Mouse (Mus musculus) hindbrain, postnatal 0 days (tissue): ENCODE measurements around the gene Ifnar2. TPM values are rescaled to one million over a fixed set of nuclear protein-coding genes. Genes with fewer than 3 reads are reported as not detected.
A peak's percentile ranks its signal among the peaks of the same experiment; 100 is the strongest.

Experiments used
- ATAC-seq: fragments of 200-750 bp; cut with Nextera tagmentation; 2 replicates; pipeline ENCODE4 v1.8.0; 2017; ENCODE audit warnings: mild to moderate bottlenecking, moderate TSS enrichment, moderate library complexity
- DNase-seq: peaks from one replicate; pipeline ENCODE4 v3.0.0-alpha.2; 2015; ENCODE audit warnings: low spot score
- H3K27ac ChIP-seq: fragments of 300-500 bp; sonication (generic); 2 replicates; pipeline ENCODE4 v1.5.1; 2014; ENCODE audit warnings: mild to moderate bottlenecking
- H3K27me3 ChIP-seq: fragments of 300-500 bp; sonication (generic); 2 replicates; pipeline ENCODE4 v1.6.1; 2014; ENCODE audit warnings: low read length, mixed read lengths; ENCODE audit not compliant: insufficient read depth
- H3K36me3 ChIP-seq: fragments of 300-500 bp; sonication (generic); 2 replicates; pipeline ENCODE4 v1.6.1; 2014; ENCODE audit warnings: low read length, mixed read lengths; ENCODE audit not compliant: insufficient read depth
- H3K4me1 ChIP-seq: fragments of 300-500 bp; sonication (generic); 2 replicates; pipeline ENCODE4 v1.6.1; 2014; ENCODE audit warnings: antibody characterized with exemption, low read length, mixed read lengths; ENCODE audit not compliant: insufficient read depth
- H3K4me2 ChIP-seq: fragments of 300-500 bp; sonication (generic); 2 replicates; pipeline ENCODE4 v1.6.1; 2014; ENCODE audit warnings: low read depth, mild to moderate bottlenecking, low read length, moderate library complexity, mixed read lengths
- H3K4me3 ChIP-seq: fragments of 300-500 bp; sonication (generic); 2 replicates; pipeline ENCODE4 v1.5.1; 2014; ENCODE audit warnings: low read length
- H3K9ac ChIP-seq: fragments of 300-500 bp; sonication (generic); replicated peaks from 2 replicates; pipeline ENCODE4 v1.6.1; 2014; ENCODE audit warnings: mild to moderate bottlenecking, low read length, moderate library complexity, mixed read lengths
- H3K9me3 ChIP-seq: fragments of 300-500 bp; sonication (generic); 2 replicates; pipeline ENCODE4 v1.6.1; 2016; ENCODE audit warnings: low read length, mixed read lengths
- CTCF ChIP-seq: IDR thresholded peaks from 2 replicates; pipeline ENCODE4 v1.5.1; 2016; ENCODE audit warnings: antibody characterized with exemption, control low read depth, low read depth
- WGBS: fragments of 180-500 bp; shearing (Covaris S2); extraction: QIAGEN DNeasy Blood & Tissue Kit; methylation state at CpG from one replicate; pipeline ENCODE4 v1.1.7; 2014; 5-methylcytosine and 5-hydroxymethylcytosine counted together
- polyA plus RNA-seq: library from polyadenylated mRNA; unstranded; fragments of >200 nt; fragmentation: Nextera tagmentation; extraction: Ambion mirVana; gene quantifications from 2 replicates; pipeline ENCODE4 v1.2.1, GENCODE M21; 2015
- total RNA-seq: library from RNA; depleted of rRNA; stranded (reverse); fragments of >200 nt; gene quantifications from 2 replicates; pipeline ENCODE4 v1.2.3, GENCODE M21; 2014

The Ifnar2 gene
- total and polyA plus RNA-seq, 2 experiments from 2014 or later = 20.9 to 49.9 TPM

- H3K4me3 ChIP-seq = no peak overlapping the region
- H3K9me3 ChIP-seq = no peaks in the 10 kb centered on the region
- H3K27me3 ChIP-seq = no peaks in the 10 kb centered on the region
- H3K36me3 ChIP-seq = 0 out of 2 replicates have a peak, but pooled peaks cover under 1% of the 10 kb centered on the region
- peaks cover 4% of the 10 kb centered on the region; the same call in 1 of the 2 replicates for H3K4me1 ChIP-seq
- H3K27ac ChIP-seq = peak overlapping the region; percentile 65
- WGBS = 61% methylated on average over 17 of the region's 17 CpGs
- no peak overlapping the region for H3K9ac ChIP-seq
- no peak for DNase-seq
- no peak for TF ChIP-seq CTCF
- no peak for ATAC-seq
- H3K4me2 ChIP-seq = no peak overlapping the region
These were observed 5.9 kb downstream of the Ifnar2 start for GRCm38 (mm10) chr16:91378431-91378986.

GRCm38 (mm10) chr16:91378991-91379390 is 6.4 kb downstream of the Ifnar2 start:
- Histone ChIP-seq H3K27me3 (no peaks in the 10 kb centered on the region), H3K9ac (no peak overlapping the region), H3K4me1 (no peaks in the 10 kb centered on the region), H3K4me2 (no peak overlapping the region), H3K27ac (peak overlapping the region; percentile 65), H3K9me3 (no peaks in the 10 kb centered on the region), H3K36me3 (peaks cover 5% of the 10 kb centered on the region), H3K4me3 (no peak overlapping the region)
- TF ChIP-seq CTCF = no peak
- no peak for DNase-seq
- ATAC-seq = peak; percentile 69
- WGBS = 39% methylated on average over 9 of the region's 9 CpGs

GRCm38 (mm10) chr16:91379412-91379811 is 6.8 kb downstream of the Ifnar2 start:
- no peak for TF ChIP-seq CTCF
- Histone ChIP-seq H3K4me2 (no peak overlapping the region), H3K9me3 (no peaks in the 10 kb centered on the region), H3K9ac (no peak overlapping the region), H3K4me1 (no peaks in the 10 kb centered on the region), H3K27ac (peak overlapping the region; percentile 65), H3K27me3 (no peaks in the 10 kb centered on the region), H3K36me3 (peaks cover 10% of the 10 kb centered on the region), H3K4me3 (no peak overlapping the region)
- DNase-seq = no peak
- 41% methylated on average over 3 of the region's 3 CpGs for WGBS
- peak; percentile 62; the same call in 1 of the 2 replicates for ATAC-seq

- Histone ChIP-seq H3K27ac (0 out of 2 replicates have a peak overlapping the region, but pooled peaks have one; percentile 65), H3K4me2 (no peak overlapping the region), H3K9me3 (no peaks in the 10 kb centered on the region), H3K4me3 (no peak overlapping the region), H3K9ac (no peak overlapping the region), H3K27me3 (no peaks in the 10 kb centered on the region), H3K4me1 (no peaks in the 10 kb centered on the region), H3K36me3 (peaks cover 11% of the 10 kb centered on the region)
- WGBS = 87% methylated on average over 5 of the region's 5 CpGs
- no peak for DNase-seq
- no peak for ATAC-seq
- TF ChIP-seq CTCF = no peak
These were observed 7.6 kb downstream of the Ifnar2 start for GRCm38 (mm10) chr16:91380151-91380550.

GRCm38 (mm10) chr16:91381606-91382005 is 9.0 kb downstream of the Ifnar2 start:
- DNase-seq = no peak
- TF ChIP-seq CTCF = no peak
- no peak overlapping the region for H3K9ac ChIP-seq
- H3K4me1 ChIP-seq = no peaks in the 10 kb centered on the region
- no peaks in the 10 kb centered on the region for H3K27me3 ChIP-seq
- H3K27ac ChIP-seq = no peak overlapping the region
- H3K4me2 ChIP-seq = no peak overlapping the region
- WGBS = 81% methylated on average over 4 of the region's 4 CpGs
- ATAC-seq = no peak
- peaks cover 11% of the 10 kb centered on the region for H3K36me3 ChIP-seq
- no peaks in the 10 kb centered on the region for H3K9me3 ChIP-seq
- no peak overlapping the region for H3K4me3 ChIP-seq

- no peak overlapping the region for H3K4me3 ChIP-seq
- H3K36me3 ChIP-seq = peaks cover 11% of the 10 kb centered on the region
- no peaks in the 10 kb centered on the region for H3K27me3 ChIP-seq
- no peak overlapping the region for H3K27ac ChIP-seq
- ATAC-seq = no peak
- no peaks in the 10 kb centered on the region for H3K9me3 ChIP-seq
- no peak overlapping the region for H3K9ac ChIP-seq
- no peak for TF ChIP-seq CTCF
- 84% methylated on average over 9 of the region's 9 CpGs for WGBS
- no peak overlapping the region for H3K4me2 ChIP-seq
- H3K4me1 ChIP-seq = no peaks in the 10 kb centered on the region
- no peak for DNase-seq
These were observed 9.7 kb downstream of the Ifnar2 start for GRCm38 (mm10) chr16:91382261-91382790.

- 88% methylated on average over 4 of the region's 4 CpGs for WGBS
- H3K4me3 ChIP-seq = no peak overlapping the region
- DNase-seq (no peak), ATAC-seq (no peak)
- H3K27ac ChIP-seq = no peak overlapping the region
- H3K9ac ChIP-seq = no peak overlapping the region
- H3K27me3 ChIP-seq = no peaks in the 10 kb centered on the region
- no peak overlapping the region for H3K4me2 ChIP-seq
- peaks cover 21% of the 10 kb centered on the region for H3K36me3 ChIP-seq
- no peaks in the 10 kb centered on the region for H3K4me1 ChIP-seq
- H3K9me3 ChIP-seq = no peaks in the 10 kb centered on the region
- TF ChIP-seq CTCF = no peak
These were observed 11.6 kb downstream of the Ifnar2 start for GRCm38 (mm10) chr16:91384221-91384620.
